Mouse (Mus musculus) intestine, embryonic 16.5 days (tissue): ENCODE data around the gene Atp6ap1l. TPM values are rescaled to one million over a fixed set of nuclear protein-coding genes. Genes with fewer than 3 reads are reported as not detected.
A peak's percentile ranks its signal among the peaks of the same experiment; 100 is the strongest.
"Not testable (repeated sequence)": the region's sequence is repeated elsewhere in the genome, so short reads cannot be mapped to it uniquely, and the experiment has no call there.

Experiments
- ATAC-seq: fragments of 200-750 bp; cut with Nextera tagmentation; 2 replicates; pipeline ENCODE4 v1.8.0; 2017; ENCODE audit warnings: moderate TSS enrichment, moderate library complexity
- H3K27ac ChIP-seq: fragments of 300-500 bp; sonication (generic); 2 replicates; pipeline ENCODE4 v1.5.1; 2014; ENCODE audit warnings: mild to moderate bottlenecking, low read length
- H3K27me3 ChIP-seq: fragments of 300-500 bp; sonication (generic); replicated peaks from 2 replicates; pipeline ENCODE4 v1.6.1; 2014; ENCODE audit warnings: low read length, control low read depth, mixed read lengths; ENCODE audit not compliant: control insufficient read depth, insufficient read depth
- H3K36me3 ChIP-seq: fragments of 300-500 bp; sonication (generic); 2 replicates; pipeline ENCODE4 v1.6.1; 2014; ENCODE audit warnings: low read length, control low read depth; ENCODE audit not compliant: control insufficient read depth, insufficient read depth
- H3K4me1 ChIP-seq: fragments of 300-500 bp; sonication (generic); 2 replicates; pipeline ENCODE4 v1.6.1; 2014; ENCODE audit warnings: low read length, control low read depth, mixed read lengths; ENCODE audit not compliant: control insufficient read depth, insufficient read depth
- H3K4me2 ChIP-seq: fragments of 300-500 bp; sonication (generic); 2 replicates; pipeline ENCODE4 v1.6.1; 2014; ENCODE audit warnings: low read depth, low read length, control low read depth
- H3K4me3 ChIP-seq: fragments of 300-500 bp; sonication (generic); 2 replicates; pipeline ENCODE4 v1.5.1; 2014; ENCODE audit warnings: mild to moderate bottlenecking, low read length
- H3K9ac ChIP-seq: fragments of 300-500 bp; sonication (generic); 2 replicates; pipeline ENCODE4 v1.6.1; 2014; ENCODE audit warnings: low read depth, low read length
- H3K9me3 ChIP-seq: fragments of 300-500 bp; sonication (generic); 2 replicates; pipeline ENCODE4 v1.6.1; 2016; ENCODE audit warnings: low read length, control low read depth; ENCODE audit not compliant: control insufficient read depth
- WGBS: fragments of 180-500 bp; shearing (Covaris S2); extraction: QIAGEN DNeasy Blood & Tissue Kit; methylation state at CpG from one replicate; pipeline ENCODE4 v1.1.7; 2014; 5-methylcytosine and 5-hydroxymethylcytosine counted together
- polyA plus RNA-seq: library from polyadenylated mRNA; unstranded; fragments of >200 nt; fragmentation: Nextera tagmentation; extraction: Ambion mirVana; gene quantifications from 2 replicates; pipeline ENCODE4 v1.2.1, GENCODE M21; 2015

The Atp6ap1l gene
- polyA plus RNA-seq: not detected in 2 replicates

DNA sequence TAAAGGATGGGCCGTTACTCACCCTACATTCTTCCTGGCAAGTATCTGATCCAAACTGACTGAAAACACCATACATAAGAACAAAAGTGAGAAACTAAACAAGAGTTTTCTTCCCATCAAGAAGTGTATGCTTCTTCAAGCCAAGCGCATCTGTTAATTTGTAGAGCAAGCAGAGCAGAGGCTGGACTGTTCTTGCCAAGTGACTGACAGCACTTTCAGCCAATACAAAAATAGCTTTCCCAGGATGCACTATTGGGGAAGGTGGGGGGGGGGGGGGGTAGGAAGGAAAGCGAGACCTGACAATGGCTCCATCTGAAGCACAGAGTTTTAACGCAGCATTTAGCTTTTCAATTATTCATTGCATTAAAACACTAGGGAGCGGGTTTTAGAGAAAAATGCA is at the start of gene Atp6ap1l:
Gene Atp6ap1l (minus strand): TSS at position 180 of the 400 bp plus-strand sequence.
- no peaks in the 10 kb centered on the region for H3K27me3 ChIP-seq
- H3K4me3 ChIP-seq: no peak within 1 kb of the TSS
- WGBS: 90% methylated on average over 5 of the region's 5 CpGs
- no peaks in the 10 kb centered on the region for H3K9me3 ChIP-seq
- ATAC-seq: no peak
- H3K4me2 ChIP-seq: no peak within 1 kb of the TSS
- no peak within 1 kb of the TSS for H3K9ac ChIP-seq
- no peak within 1 kb of the TSS for H3K27ac ChIP-seq
- H3K36me3 ChIP-seq: no peaks in the 10 kb centered on the region
- H3K4me1 ChIP-seq: no peaks in the 10 kb centered on the region

DNA sequence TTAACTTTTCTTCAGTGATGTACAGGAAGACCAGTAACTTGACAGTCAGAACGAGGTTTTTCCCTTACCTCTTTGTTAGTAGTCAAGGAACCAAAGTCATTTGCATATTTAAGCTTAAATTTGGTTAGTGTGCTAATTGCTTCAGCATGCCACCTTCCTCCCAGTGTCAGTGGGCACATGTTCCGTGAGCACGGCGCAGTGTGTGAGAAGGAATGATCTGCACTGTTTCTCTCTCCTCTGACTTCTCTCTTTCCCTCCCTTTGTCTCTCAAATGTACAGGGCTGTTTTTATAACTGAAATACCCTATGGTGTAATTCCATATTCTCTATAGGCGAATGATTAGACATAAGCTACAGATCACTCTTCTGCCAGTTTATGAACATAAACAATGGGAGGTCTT is 34.4 kb upstream of the Atp6ap1l start:
- H3K4me3 ChIP-seq: no peak overlapping the region
- WGBS: 84% methylated on average over 5 of the region's 5 CpGs

DNA sequence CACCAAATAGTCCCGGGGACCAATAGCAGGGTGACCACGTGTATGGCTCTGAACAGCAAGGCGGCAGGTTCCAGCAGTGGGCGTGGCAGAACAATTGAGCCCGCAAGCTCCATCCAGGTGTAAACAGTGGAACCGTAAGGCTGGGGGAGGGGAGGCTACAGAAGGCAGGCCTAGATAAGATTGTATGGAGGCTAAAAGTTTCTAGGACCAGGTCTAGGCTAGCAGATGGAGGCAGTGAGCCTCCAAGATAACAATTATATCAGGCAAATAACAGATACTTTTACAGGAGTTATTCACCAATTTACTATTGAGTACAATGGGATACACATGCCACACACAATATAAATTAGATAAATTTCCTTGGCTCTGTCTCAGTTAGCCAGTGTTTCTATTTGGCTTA is 34.0 kb upstream of the Atp6ap1l start:
- ATAC-seq: peak; percentile 55
- Histone ChIP-seq H3K27me3 (no peaks in the 10 kb centered on the region), H3K9me3 (no peaks in the 10 kb centered on the region), H3K36me3 (no peaks in the 10 kb centered on the region), H3K4me2 (no peak overlapping the region), H3K9ac (no peak overlapping the region), H3K4me3 (no peak overlapping the region), H3K4me1 (no peaks in the 10 kb centered on the region), H3K27ac (no peak overlapping the region)
- 55% methylated on average over 6 of the region's 6 CpGs for WGBS

More for the DNA sequence above, 34.4 kb upstream of the Atp6ap1l start:
- no peaks in the 10 kb centered on the region for H3K36me3 ChIP-seq
- no peaks in the 10 kb centered on the region for H3K4me1 ChIP-seq
- H3K9ac ChIP-seq: no peak overlapping the region
- no peak overlapping the region for H3K27ac ChIP-seq
- no peak for ATAC-seq
- no peaks in the 10 kb centered on the region for H3K27me3 ChIP-seq
- no peak overlapping the region for H3K4me2 ChIP-seq
- no peaks in the 10 kb centered on the region for H3K9me3 ChIP-seq

DNA sequence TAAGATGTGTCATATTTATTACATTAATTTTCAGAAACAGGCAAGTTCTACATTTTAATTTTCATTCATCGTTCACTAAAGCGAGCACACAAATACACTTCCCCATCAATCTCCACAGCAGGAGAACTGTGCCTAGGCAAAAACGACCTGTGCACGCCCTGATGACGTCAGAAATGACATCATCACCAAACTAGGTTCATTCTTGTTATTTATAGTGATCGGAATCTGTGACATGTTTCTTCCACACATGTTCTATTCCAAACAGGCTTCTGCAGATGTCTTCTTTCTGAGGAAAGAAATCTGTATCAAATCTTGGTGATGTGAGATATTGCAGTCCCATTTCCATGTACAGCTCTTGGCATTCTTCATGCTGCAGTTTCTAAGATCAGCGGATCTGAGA is 30.7 kb upstream of the Atp6ap1l start:
- H3K4me1 ChIP-seq: no peaks in the 10 kb centered on the region

DNA sequence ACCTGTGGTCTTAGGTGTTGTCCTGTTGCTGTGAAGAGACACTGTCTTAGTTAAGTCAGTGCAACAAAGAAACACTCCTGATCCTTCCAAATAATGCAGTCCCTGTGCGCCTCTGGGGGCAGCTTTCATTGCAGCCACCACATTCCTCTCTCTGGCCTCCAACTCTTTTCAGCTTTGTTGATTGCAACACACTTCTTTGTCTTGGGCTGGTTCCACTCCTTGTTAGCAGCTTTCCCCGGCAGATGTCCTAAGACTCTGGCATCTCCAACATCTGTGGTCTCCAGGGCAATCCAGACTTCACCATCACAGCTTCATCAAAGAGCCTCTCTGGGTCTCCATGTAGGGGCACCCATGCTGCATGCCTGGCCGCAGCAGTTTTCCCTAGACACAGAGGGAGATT is 28.1 kb upstream of the Atp6ap1l start:
- H3K4me1 ChIP-seq: no peaks in the 10 kb centered on the region
- no peak overlapping the region for H3K9ac ChIP-seq
- no peak overlapping the region for H3K4me3 ChIP-seq
- no peaks in the 10 kb centered on the region for H3K27me3 ChIP-seq
- WGBS: 78% methylated on average over 3 of the region's 3 CpGs
- no peak overlapping the region for H3K4me2 ChIP-seq
- H3K27ac ChIP-seq: no peak overlapping the region
- ATAC-seq: no peak
- H3K9me3 ChIP-seq: no peaks in the 10 kb centered on the region
- H3K36me3 ChIP-seq: 0 out of 2 replicates have a peak, but pooled peaks cover 3% of the 10 kb centered on the region

More for the DNA sequence above, 30.7 kb upstream of the Atp6ap1l start:
- no peak overlapping the region for H3K9ac ChIP-seq
- no peak overlapping the region for H3K4me3 ChIP-seq
- no peak for ATAC-seq
- no peak overlapping the region for H3K4me2 ChIP-seq
- no peak overlapping the region for H3K27ac ChIP-seq
- no peaks in the 10 kb centered on the region for H3K27me3 ChIP-seq
- H3K9me3 ChIP-seq: no peaks in the 10 kb centered on the region
- 81% methylated on average over 7 of the region's 7 CpGs for WGBS
- H3K36me3 ChIP-seq: no peaks in the 10 kb centered on the region

DNA sequence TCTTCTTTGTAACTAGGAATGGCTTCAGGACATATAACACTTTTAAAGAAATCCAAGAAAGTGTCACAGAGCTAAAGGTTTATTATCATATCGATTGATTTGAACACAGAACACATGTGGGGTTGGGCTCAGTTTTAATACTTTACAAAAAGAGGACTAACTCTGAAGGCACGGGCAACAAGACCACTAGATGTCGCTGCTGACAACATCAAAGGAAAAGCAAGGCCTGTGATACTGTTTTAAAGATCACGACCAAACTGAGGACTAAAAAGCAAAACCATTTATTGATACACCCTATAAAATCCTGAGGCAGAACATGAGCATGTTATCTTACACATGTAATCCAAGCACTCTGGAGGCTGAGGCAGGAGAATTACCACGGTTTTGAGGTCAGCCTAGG is 24.7 kb upstream of the Atp6ap1l start:
- Histone ChIP-seq H3K27me3 (no peaks in the 10 kb centered on the region), H3K4me1 (no peaks in the 10 kb centered on the region), H3K4me3 (no peak overlapping the region), H3K4me2 (no peak overlapping the region), H3K36me3 (peaks cover 6% of the 10 kb centered on the region; the same call in 1 of the 2 replicates), H3K9ac (no peak overlapping the region), H3K9me3 (no peaks in the 10 kb centered on the region), H3K27ac (no peak overlapping the region)
- WGBS: 25% methylated on average over 5 of the region's 5 CpGs
- peak; percentile 27; the same call in 1 of the 2 replicates for ATAC-seq

DNA sequence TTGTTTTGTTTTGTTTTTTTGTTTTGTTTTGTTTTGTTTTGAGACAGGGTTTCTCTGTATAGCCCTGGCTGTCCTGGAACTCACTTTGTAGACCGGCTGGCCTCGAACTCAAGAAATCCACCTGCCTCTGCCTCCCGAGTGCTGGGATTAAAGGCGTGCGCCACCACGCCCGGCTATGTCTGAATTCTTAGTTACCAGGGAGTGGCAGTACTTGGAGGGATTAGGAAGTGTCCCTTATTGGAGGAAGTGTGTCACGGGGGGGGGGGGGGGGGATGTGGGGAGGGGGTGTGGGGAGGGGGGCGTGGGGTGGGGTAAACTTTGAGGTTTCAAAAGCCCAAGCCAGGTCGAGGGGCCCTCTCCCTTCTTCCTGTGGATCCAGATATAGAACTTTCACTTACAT is 23.1 kb upstream of the Atp6ap1l start:
- H3K36me3 ChIP-seq: not testable (repeated sequence)
- 87% methylated on average over 10 of the region's 10 CpGs for WGBS

DNA sequence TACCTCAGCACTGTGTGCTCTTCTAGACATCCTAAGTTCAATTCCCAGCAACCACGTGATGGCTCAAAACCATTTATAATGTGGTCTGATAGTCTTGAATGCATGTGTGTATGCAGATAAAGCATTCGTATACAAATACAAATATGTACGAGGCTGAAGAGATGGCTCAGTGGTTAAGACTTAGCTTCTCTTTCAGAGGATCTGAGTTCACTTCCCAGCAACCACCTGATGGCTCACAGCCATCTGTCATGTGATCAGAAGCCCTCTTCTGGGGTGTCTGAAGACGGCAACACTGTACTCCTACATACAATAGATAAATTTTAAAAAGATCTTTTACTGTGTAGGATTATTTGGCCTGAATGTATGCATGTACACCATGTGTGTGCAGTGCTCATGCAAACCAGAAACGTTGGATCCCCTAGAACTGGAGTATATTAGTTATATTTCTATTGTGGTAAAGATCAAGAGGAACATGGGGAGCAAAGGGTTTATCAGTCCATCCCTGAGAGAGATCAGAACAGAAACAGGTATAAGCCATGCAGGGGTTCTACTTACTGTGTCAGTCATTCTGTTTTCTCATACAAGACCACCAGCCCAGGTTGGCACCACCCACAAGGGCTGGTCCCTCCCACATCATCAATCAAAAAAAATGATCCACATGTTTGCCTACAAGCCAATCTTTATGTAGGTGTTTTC is 21.9 kb upstream of the Atp6ap1l start:
- Histone ChIP-seq H3K9me3 (no peaks in the 10 kb centered on the region), H3K4me1 (0 out of 2 replicates have a peak, but pooled peaks cover 3% of the 10 kb centered on the region), H3K4me2 (no peak overlapping the region), H3K27me3 (no peaks in the 10 kb centered on the region), H3K27ac (no peak overlapping the region), H3K9ac (no peak overlapping the region), H3K4me3 (no peak overlapping the region), H3K36me3 (peaks cover 6% of the 10 kb centered on the region; the same call in 1 of the 2 replicates)
- no peak for ATAC-seq
- 68% methylated on average over 5 of the region's 5 CpGs for WGBS

More for the DNA sequence above, 23.1 kb upstream of the Atp6ap1l start:
- H3K9ac ChIP-seq, H3K4me1 ChIP-seq, H3K4me3 ChIP-seq, ATAC-seq, H3K9me3 ChIP-seq, H3K27me3 ChIP-seq, H3K27ac ChIP-seq, H3K4me2 ChIP-seq: not testable (repeated sequence)

DNA sequence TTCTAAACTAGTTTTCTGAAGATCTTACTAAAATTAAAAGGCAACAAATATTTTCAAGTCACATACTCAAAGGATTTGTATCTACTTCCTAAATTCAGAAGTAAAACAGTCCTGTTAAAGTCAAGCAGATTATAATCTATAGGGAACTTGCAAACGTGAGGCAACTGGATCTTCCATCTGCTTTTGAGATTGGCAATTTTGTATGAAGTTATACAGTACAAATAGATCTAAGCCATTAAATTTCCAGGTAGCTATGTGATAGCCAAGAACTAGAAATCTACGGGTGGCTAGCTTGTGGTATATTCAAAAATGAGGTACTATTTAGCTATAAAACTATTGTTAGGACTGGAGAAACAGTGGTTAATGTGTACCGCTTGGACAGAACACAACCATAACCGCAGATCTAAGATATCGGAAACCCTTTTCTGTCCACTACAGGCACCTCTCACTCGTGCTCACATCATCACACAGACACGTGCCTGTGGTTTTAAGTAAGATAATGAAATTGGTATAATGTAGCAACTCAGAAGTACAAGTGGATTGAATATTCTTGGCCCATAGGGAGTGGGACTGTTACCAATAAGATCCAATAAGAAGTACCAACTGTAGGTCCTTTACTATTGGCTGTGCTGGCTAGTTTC is 21.1 kb upstream of the Atp6ap1l start:
- Histone ChIP-seq H3K36me3 (peaks cover 6% of the 10 kb centered on the region; the same call in 1 of the 2 replicates), H3K4me1 (0 out of 2 replicates have a peak, but pooled peaks cover 3% of the 10 kb centered on the region)
- WGBS: 82% methylated on average over 7 of the region's 7 CpGs

More for the DNA sequence above, 21.1 kb upstream of the Atp6ap1l start:
- Histone ChIP-seq H3K4me2 (no peak overlapping the region), H3K27me3 (no peaks in the 10 kb centered on the region), H3K27ac (no peak overlapping the region), H3K9ac (no peak overlapping the region), H3K9me3 (no peaks in the 10 kb centered on the region), H3K4me3 (no peak overlapping the region)
- no peak for ATAC-seq
